Mouse (Mus musculus): ENCODE measurements around the gene Nptxr. TPM values are rescaled to one million over a fixed set of nuclear protein-coding genes. Genes with fewer than 3 reads are reported as not detected.

The Nptxr gene
- polyA plus RNA-seq, 1 experiment = not detected

- WGBS = 75% methylated on average over 10 of the region's 10 CpGs
- no peak overlapping the region for H3K27ac ChIP-seq (ENCODE audit: insufficient read depth, low read depth, low read length)
- peaks cover 50% of the 10 kb centered on the region for H3K4me1 ChIP-seq (ENCODE audit: control insufficient read depth, insufficient read depth, low read length)
- TF ChIP-seq CTCF (IDR thresholded peaks at IDR 0.05; ENCODE audit: insufficient read depth, low read depth, low read length) = no peak
- TF ChIP-seq POLR2A (IDR thresholded peaks at IDR 0.05; ENCODE audit: insufficient read depth, low read depth, low read length) = no peak
- no peak overlapping the region for H3K4me3 ChIP-seq (ENCODE audit: insufficient read depth, low read depth, low read length)
Observed at GRCm38 (mm10) chr15:79798591-79798990, 6.0 kb downstream of the Nptxr start.

GRCm38 (mm10) chr15:79797680-79798079 is 6.9 kb downstream of the Nptxr start:
- no peak for TF ChIP-seq CTCF (IDR thresholded peaks at IDR 0.05; ENCODE audit: insufficient read depth, low read depth, low read length)
- TF ChIP-seq POLR2A (IDR thresholded peaks at IDR 0.05; ENCODE audit: insufficient read depth, low read depth, low read length) = no peak
- H3K4me1 ChIP-seq (ENCODE audit: control insufficient read depth, insufficient read depth, low read length) = peaks cover 44% of the 10 kb centered on the region
- 86% methylated on average over 8 of the region's 8 CpGs for WGBS
- no peak overlapping the region for H3K27ac ChIP-seq (ENCODE audit: insufficient read depth, low read depth, low read length)
- no peak overlapping the region for H3K4me3 ChIP-seq (ENCODE audit: insufficient read depth, low read depth, low read length)

- no peak overlapping the region for H3K4me3 ChIP-seq (ENCODE audit: insufficient read depth, low read depth, low read length)
- H3K27ac ChIP-seq (ENCODE audit: insufficient read depth, low read depth, low read length) = no peak overlapping the region
- TF ChIP-seq POLR2A (IDR thresholded peaks at IDR 0.05; ENCODE audit: insufficient read depth, low read depth, low read length) (no peak), CTCF (IDR thresholded peaks at IDR 0.05; ENCODE audit: insufficient read depth, low read depth, low read length) (no peak)
- WGBS = 87% methylated on average over 7 of the region's 7 CpGs
- H3K4me1 ChIP-seq (ENCODE audit: control insufficient read depth, insufficient read depth, low read length) = peaks cover 40% of the 10 kb centered on the region
Observed at GRCm38 (mm10) chr15:79797096-79797495, 7.5 kb downstream of the Nptxr start.

- TF ChIP-seq POLR2A (IDR thresholded peaks at IDR 0.05; ENCODE audit: insufficient read depth, low read depth, low read length) (no peak), CTCF (IDR thresholded peaks at IDR 0.05; ENCODE audit: insufficient read depth, low read depth, low read length) (no peak)
- Histone ChIP-seq H3K27ac (ENCODE audit: insufficient read depth, low read depth, low read length) (no peak overlapping the region), H3K4me1 (ENCODE audit: control insufficient read depth, insufficient read depth, low read length) (peaks cover 35% of the 10 kb centered on the region), H3K4me3 (ENCODE audit: insufficient read depth, low read depth, low read length) (no peak overlapping the region)
- WGBS = 61% methylated on average over 12 of the region's 12 CpGs
Observed at GRCm38 (mm10) chr15:79796256-79796655, 8.3 kb downstream of the Nptxr start.

- TF ChIP-seq POLR2A (IDR thresholded peaks at IDR 0.05; ENCODE audit: insufficient read depth, low read depth, low read length) = no peak
- TF ChIP-seq CTCF (IDR thresholded peaks at IDR 0.05; ENCODE audit: insufficient read depth, low read depth, low read length) = no peak
- H3K4me3 ChIP-seq (ENCODE audit: insufficient read depth, low read depth, low read length) = no peak overlapping the region
- H3K27ac ChIP-seq (ENCODE audit: insufficient read depth, low read depth, low read length) = no peak overlapping the region
- 61% methylated on average over 20 of the region's 20 CpGs for WGBS
- H3K4me1 ChIP-seq (ENCODE audit: control insufficient read depth, insufficient read depth, low read length) = peaks cover 35% of the 10 kb centered on the region
Observed at GRCm38 (mm10) chr15:79794173-79794572, 10.4 kb downstream of the Nptxr start.

DNA sequence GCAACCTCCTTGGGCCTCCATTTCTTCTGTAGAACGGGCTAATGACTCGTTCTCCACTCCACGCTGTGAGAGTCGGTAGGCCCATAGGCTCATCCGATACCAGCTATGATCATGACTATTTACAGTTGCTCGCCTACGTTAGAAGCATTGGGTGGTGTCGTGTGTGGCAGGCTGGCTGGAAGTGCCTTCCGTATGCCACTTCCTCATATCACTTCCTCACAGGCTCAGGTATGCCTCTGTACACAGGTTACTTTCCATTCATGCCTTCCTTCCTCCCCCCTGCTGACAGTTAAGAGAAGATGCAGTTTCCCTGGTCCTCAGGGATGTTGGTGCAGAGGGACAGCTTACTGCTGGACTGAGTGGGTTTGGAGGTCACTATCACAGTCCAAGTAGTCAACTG is 11.5 kb downstream of the Nptxr start:
- Histone ChIP-seq H3K4me3 (ENCODE audit: insufficient read depth, low read depth, low read length) (no peak overlapping the region), H3K27ac (ENCODE audit: insufficient read depth, low read depth, low read length) (no peak overlapping the region), H3K4me1 (ENCODE audit: control insufficient read depth, insufficient read depth, low read length) (peaks cover 30% of the 10 kb centered on the region)
- WGBS = 89% methylated on average over 9 of the region's 9 CpGs
- TF ChIP-seq CTCF (IDR thresholded peaks at IDR 0.05; ENCODE audit: insufficient read depth, low read depth, low read length) = no peak
- TF ChIP-seq POLR2A (IDR thresholded peaks at IDR 0.05; ENCODE audit: insufficient read depth, low read depth, low read length) = no peak

GRCm38 (mm10) chr15:79792455-79792854 is 12.1 kb downstream of the Nptxr start:
- peaks cover 30% of the 10 kb centered on the region for H3K4me1 ChIP-seq (ENCODE audit: control insufficient read depth, insufficient read depth, low read length)
- 44% methylated on average over 19 of the region's 19 CpGs for WGBS
- H3K27ac ChIP-seq (ENCODE audit: insufficient read depth, low read depth, low read length) = no peak overlapping the region
- H3K4me3 ChIP-seq (ENCODE audit: insufficient read depth, low read depth, low read length) = no peak overlapping the region
- no peak for TF ChIP-seq POLR2A (IDR thresholded peaks at IDR 0.05; ENCODE audit: insufficient read depth, low read depth, low read length)
- no peak for TF ChIP-seq CTCF (IDR thresholded peaks at IDR 0.05; ENCODE audit: insufficient read depth, low read depth, low read length)

DNA sequence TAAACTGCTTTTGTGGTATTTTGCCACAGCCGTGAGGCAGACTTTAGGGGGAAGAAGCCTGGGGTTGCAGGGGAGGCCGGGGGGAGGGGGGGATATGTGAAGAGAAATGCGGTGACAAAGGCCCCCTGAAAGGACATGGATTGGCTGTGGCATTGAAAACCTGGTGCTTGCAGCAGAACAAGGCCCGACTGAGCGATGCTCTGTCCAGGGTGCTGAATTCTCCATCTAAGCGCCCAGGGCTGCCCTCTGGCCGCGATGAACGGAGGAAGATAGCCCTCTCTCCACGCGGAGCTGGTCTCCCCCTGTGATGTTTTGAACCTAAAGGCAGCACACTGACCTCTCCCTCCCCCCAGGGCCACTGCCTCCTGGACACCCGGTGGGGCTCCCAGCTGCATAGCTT is 13.1 kb downstream of the Nptxr start:
- H3K4me3 ChIP-seq (ENCODE audit: insufficient read depth, low read depth, low read length) = no peak overlapping the region
- TF ChIP-seq POLR2A (IDR thresholded peaks at IDR 0.05; ENCODE audit: insufficient read depth, low read depth, low read length) = no peak
- no peak for TF ChIP-seq CTCF (IDR thresholded peaks at IDR 0.05; ENCODE audit: insufficient read depth, low read depth, low read length)
- WGBS = 36% methylated on average over 12 of the region's 12 CpGs
- H3K27ac ChIP-seq (ENCODE audit: insufficient read depth, low read depth, low read length) = no peak overlapping the region
- peaks cover 32% of the 10 kb centered on the region for H3K4me1 ChIP-seq (ENCODE audit: control insufficient read depth, insufficient read depth, low read length)

DNA sequence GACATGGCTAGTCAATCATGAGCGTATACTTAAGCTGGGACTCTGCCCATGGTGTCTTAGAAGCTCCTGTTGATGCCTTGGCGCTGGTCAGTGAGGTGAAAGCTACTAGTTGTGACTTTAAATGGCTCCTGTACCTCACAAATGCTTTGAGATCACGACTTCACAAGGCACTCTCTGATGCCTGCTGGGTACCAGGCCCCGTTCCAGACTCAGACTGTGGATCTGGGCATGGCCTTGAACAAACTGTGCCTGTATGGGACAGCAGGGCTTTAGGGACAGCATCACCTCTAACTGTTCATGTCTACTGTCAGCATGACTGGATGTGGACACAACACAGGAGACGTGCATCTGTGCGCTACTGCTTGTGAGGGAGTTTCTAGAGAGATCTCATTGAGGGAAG is 13.7 kb downstream of the Nptxr start:
- WGBS = 91% methylated on average over 6 of the region's 6 CpGs

DNA sequence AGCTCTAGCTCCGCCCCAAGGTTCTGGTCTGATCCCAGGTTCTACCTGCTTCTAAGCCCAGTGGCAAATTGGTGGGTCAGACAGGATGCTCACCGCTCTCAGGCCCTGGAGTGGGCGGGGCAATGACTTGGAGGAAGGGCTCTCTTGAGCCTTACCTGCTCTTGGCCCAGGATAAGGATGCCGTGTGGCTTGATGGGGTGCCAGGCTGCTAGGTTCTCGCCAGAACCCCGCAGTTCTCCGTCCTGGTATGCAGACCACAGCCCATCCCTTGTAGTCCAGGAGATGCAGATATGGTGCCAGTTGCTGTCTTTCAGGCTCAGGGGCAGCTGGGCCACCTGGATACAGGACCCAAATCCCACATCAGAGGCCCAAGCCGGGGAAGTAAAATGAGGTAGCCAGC is 14.5 kb downstream of the Nptxr start:
- H3K27ac ChIP-seq (ENCODE audit: insufficient read depth, low read depth, low read length) = no peak overlapping the region
- peaks cover 34% of the 10 kb centered on the region for H3K4me1 ChIP-seq (ENCODE audit: control insufficient read depth, insufficient read depth, low read length)
- WGBS = 71% methylated on average over 8 of the region's 8 CpGs
- H3K4me3 ChIP-seq (ENCODE audit: insufficient read depth, low read depth, low read length) = no peak overlapping the region
- TF ChIP-seq CTCF (IDR thresholded peaks at IDR 0.05; ENCODE audit: insufficient read depth, low read depth, low read length) (no peak), POLR2A (IDR thresholded peaks at IDR 0.05; ENCODE audit: insufficient read depth, low read depth, low read length) (no peak)

More for the DNA sequence above, 13.7 kb downstream of the Nptxr start:
- Histone ChIP-seq H3K4me1 (ENCODE audit: control insufficient read depth, insufficient read depth, low read length) (peaks cover 33% of the 10 kb centered on the region), H3K27ac (ENCODE audit: insufficient read depth, low read depth, low read length) (no peak overlapping the region), H3K4me3 (ENCODE audit: insufficient read depth, low read depth, low read length) (no peak overlapping the region)
- TF ChIP-seq POLR2A (IDR thresholded peaks at IDR 0.05; ENCODE audit: insufficient read depth, low read depth, low read length) (no peak), CTCF (IDR thresholded peaks at IDR 0.05; ENCODE audit: insufficient read depth, low read depth, low read length) (no peak)

All from olfactory bulb, adult 2 months (tissue).